Mouse (Mus musculus) intestine, embryonic 15.5 days (tissue): Measurements from ENCODE around the gene Rack1. TPM values are rescaled to one million over a fixed set of nuclear protein-coding genes. Genes with fewer than 3 reads are reported as not detected.
"Not testable (repeated sequence)": the region's sequence is repeated elsewhere in the genome, so short reads cannot be mapped to it uniquely, and the experiment has no call there.

Source experiments
- ATAC-seq: fragments of 200-750 bp; cut with Nextera tagmentation; 2 replicates; pipeline ENCODE4 v1.8.0; 2017; ENCODE audit warnings: moderate TSS enrichment, moderate library complexity
- H3K27ac ChIP-seq: fragments of 300-500 bp; sonication (generic); 2 replicates; pipeline ENCODE4 v1.5.1; 2015; ENCODE audit warnings: mild to moderate bottlenecking, inconsistent platforms
- H3K27me3 ChIP-seq: fragments of 300-500 bp; sonication (generic); replicated peaks from 2 replicates; pipeline ENCODE4 v1.6.1; 2015; ENCODE audit warnings: inconsistent platforms
- H3K36me3 ChIP-seq: fragments of 300-500 bp; sonication (generic); 2 replicates; pipeline ENCODE4 v1.6.1; 2015; ENCODE audit warnings: inconsistent platforms
- H3K4me1 ChIP-seq: fragments of 300-500 bp; sonication (generic); replicated peaks from 2 replicates; pipeline ENCODE4 v1.6.1; 2015; ENCODE audit warnings: inconsistent platforms
- H3K4me2 ChIP-seq: fragments of 300-500 bp; sonication (generic); replicated peaks from 2 replicates; pipeline ENCODE4 v1.6.1; 2015; ENCODE audit warnings: mild to moderate bottlenecking, inconsistent platforms
- H3K4me3 ChIP-seq: fragments of 300-500 bp; sonication (generic); replicated peaks from 2 replicates; pipeline ENCODE4 v1.5.1; 2015; ENCODE audit warnings: inconsistent platforms
- H3K9ac ChIP-seq: fragments of 300-500 bp; sonication (generic); 2 replicates; pipeline ENCODE4 v1.6.1; 2015; ENCODE audit warnings: inconsistent platforms
- H3K9me3 ChIP-seq: fragments of 300-500 bp; sonication (generic); 2 replicates; pipeline ENCODE4 v1.6.1; 2016; ENCODE audit warnings: inconsistent platforms
- WGBS: fragments of 180-500 bp; shearing (Covaris S2); methylation state at CpG from one replicate; pipeline ENCODE4 v1.1.7; 2015; 5-methylcytosine and 5-hydroxymethylcytosine counted together
- polyA plus RNA-seq: library from polyadenylated mRNA; unstranded; fragments of >200 nt; fragmentation: Nextera tagmentation; extraction: Ambion mirVana; gene quantifications from 2 replicates; pipeline ENCODE4 v1.2.1, GENCODE M21; 2015

Rack1 gene
- polyA plus RNA-seq = 815 and 831 TPM in 2 replicates

DNA sequence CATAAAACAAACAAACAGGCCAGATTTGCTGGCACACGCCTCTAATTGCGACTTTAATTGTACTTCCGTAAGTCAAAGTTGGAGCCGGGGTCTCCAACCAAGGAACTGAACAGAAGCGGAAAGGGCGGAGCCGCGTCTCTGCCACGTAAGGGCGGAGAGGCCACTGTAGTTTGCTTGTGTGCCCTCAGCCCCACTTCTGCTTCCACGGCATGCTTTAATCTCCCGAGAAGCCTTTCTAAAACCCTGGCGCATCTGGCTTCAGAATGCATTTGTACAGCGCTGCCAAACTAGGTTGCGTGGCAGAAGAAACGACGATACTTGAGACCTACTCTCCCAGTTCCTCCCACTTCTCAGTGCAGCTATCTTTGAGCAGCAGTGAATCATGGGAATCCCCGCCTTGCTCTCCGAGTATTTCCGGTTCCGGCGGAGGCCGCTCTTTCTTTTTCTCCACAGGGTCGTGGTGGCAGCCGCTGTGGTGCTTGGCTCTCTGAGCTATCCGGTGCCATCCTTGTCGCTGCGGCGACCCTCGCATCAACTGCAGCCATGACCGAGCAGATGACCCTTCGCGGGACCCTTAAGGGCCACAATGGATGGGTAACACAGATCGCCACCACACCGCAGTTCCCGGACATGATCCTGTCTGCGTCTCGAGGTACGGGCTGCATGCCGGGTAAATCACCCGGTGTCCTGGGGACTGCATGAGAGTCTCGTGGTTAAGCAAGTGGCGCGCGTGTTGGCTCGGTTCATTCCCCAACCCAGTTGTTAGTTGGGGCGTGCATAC is at the start of gene Rack1:
TSS of gene Rack1 (plus strand) at position 412 of the 781 bp plus-strand sequence.
- H3K4me3 ChIP-seq = peak within 1 kb of the TSS; percentile 65
- H3K4me1 ChIP-seq = peaks cover 19% of the 10 kb centered on the region
- peak within 1 kb of the TSS; percentile 98 for H3K27ac ChIP-seq
- H3K9ac ChIP-seq = peak within 1 kb of the TSS; percentile 71
- H3K9me3 ChIP-seq = no peaks in the 10 kb centered on the region
- peaks cover 30% of the 10 kb centered on the region for H3K36me3 ChIP-seq
- ATAC-seq = peak; percentile 92
- no peaks in the 10 kb centered on the region for H3K27me3 ChIP-seq
- under 1% methylated on average over 47 of the region's 47 CpGs for WGBS
- peak within 1 kb of the TSS; percentile 77 for H3K4me2 ChIP-seq

GRCm38 (mm10) chr11:48750428-48750827 is 49.7 kb upstream of the Rack1 start:
- 96% methylated on average over 6 of the region's 6 CpGs for WGBS
- Histone ChIP-seq H3K4me3 (no peak overlapping the region), H3K4me2 (no peak overlapping the region), H3K36me3 (no peaks in the 10 kb centered on the region), H3K27ac (no peak overlapping the region), H3K9ac (no peak overlapping the region), H3K27me3 (no peaks in the 10 kb centered on the region), H3K4me1 (no peaks in the 10 kb centered on the region), H3K9me3 (no peaks in the 10 kb centered on the region)
- ATAC-seq = no peak

DNA sequence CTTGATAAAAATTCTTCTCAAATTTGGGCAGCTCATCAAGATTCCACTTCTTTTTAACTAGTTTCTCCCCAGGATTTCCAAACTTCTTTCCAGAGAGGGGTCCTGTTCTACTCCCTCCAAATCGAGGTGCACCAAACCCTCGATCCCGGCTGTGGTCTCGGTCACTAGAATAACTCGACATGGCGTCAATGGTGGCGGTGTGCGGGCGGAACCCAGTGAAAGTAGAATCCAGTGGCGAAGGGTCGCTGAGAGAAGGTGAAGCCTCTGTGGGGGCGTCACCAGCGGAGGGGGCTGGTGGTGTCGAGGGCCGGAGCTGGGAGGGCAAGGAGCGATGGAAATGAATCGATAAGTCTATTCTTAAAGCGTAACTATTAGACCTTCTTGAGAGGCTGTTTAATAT is 46.6 kb upstream of the Rack1 start:
- H3K4me1 ChIP-seq, H3K36me3 ChIP-seq, H3K27me3 ChIP-seq, H3K9me3 ChIP-seq, H3K27ac ChIP-seq, H3K4me2 ChIP-seq, H3K4me3 ChIP-seq, ATAC-seq, H3K9ac ChIP-seq: not testable (repeated sequence)
- WGBS = 92% methylated on average over 18 of the region's 18 CpGs

DNA sequence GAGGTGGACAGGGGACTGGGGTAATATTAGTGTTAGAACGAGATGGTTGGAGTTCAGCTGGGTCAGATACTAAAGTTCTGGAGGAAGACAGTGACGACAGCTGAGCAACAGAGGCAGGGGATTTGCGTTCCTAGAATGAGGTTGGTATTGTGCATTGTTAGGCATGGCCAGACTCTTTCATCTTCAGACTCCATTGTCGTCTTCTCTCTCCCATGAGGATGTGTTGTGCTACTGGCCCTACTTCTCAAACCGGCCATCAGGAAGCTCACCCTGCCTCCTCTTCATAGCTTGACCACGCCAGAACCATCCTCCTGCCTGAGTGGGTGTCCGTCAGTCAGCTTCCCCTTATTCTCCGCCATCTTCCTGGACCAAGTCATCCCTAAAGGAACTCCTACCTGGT is 41.1 kb upstream of the Rack1 start:
- no peak overlapping the region for H3K27ac ChIP-seq
- H3K36me3 ChIP-seq = no peaks in the 10 kb centered on the region
- 82% methylated on average over 8 of the region's 8 CpGs for WGBS
- no peak for ATAC-seq
- no peaks in the 10 kb centered on the region for H3K4me1 ChIP-seq
- no peak overlapping the region for H3K4me2 ChIP-seq
- no peaks in the 10 kb centered on the region for H3K27me3 ChIP-seq
- H3K9me3 ChIP-seq = no peaks in the 10 kb centered on the region
- H3K4me3 ChIP-seq = no peak overlapping the region
- no peak overlapping the region for H3K9ac ChIP-seq

DNA sequence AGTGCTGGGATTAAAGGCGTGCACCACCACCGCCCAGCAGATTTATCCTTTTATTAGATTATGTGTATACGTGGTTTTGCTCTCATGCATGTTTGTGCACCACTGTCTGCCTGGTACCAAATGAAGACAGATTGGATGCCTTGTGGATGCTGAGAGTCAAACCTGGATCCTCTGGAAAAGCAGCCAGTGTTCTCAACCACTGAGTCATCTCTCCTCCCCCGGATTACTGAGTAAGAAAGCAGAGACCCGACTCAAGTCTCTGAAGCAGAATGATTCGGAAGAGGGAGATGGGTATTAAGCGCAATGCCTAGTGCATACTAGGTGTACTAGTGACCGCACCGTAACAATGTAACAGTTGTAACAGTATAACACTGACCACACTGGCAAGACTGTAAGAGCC is 36.0 kb upstream of the Rack1 start:
- H3K36me3 ChIP-seq = no peaks in the 10 kb centered on the region

DNA sequence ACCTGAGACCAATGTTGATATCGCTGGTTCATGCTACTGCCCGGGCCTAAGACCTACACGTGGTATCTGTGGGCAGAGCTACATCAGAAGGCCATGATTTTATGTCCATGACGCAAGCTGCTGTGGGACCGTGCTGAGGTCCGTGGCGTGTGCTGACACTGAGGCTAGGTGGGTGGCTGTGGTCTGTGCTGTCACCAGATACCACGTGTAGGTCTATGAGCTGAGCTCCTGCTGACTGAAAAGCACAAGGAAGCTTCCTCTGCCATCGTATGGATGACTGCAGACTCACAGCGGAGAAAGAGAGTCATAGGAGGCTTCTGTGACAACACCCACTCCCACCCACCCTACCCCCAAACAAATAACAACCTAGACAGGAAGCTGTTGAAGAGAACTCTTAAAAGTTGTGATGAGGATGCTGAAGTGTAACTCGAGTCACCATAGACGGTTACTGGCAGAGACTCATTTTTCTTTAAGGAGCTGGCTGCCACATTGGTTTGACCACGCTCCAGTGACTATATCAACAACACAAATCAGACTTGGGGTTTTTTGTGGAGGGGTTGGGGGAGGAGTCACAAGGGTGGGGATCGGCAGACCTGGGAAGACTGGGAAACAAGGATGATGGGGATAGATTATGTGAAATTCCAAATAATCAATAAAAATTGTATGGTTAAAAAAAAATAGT is 32.8 kb upstream of the Rack1 start:
- Histone ChIP-seq H3K36me3 (no peaks in the 10 kb centered on the region), H3K4me2 (no peak overlapping the region), H3K27ac (no peak overlapping the region), H3K4me1 (no peaks in the 10 kb centered on the region), H3K9ac (no peak overlapping the region), H3K27me3 (no peaks in the 10 kb centered on the region), H3K4me3 (no peak overlapping the region), H3K9me3 (no peaks in the 10 kb centered on the region)
- no peak for ATAC-seq
- 80% methylated on average over 14 of the region's 14 CpGs for WGBS

More for the DNA sequence above, 36.0 kb upstream of the Rack1 start:
- Histone ChIP-seq H3K9ac (no peak overlapping the region), H3K27me3 (no peaks in the 10 kb centered on the region), H3K4me2 (no peak overlapping the region), H3K9me3 (no peaks in the 10 kb centered on the region), H3K27ac (no peak overlapping the region), H3K4me1 (no peaks in the 10 kb centered on the region), H3K4me3 (no peak overlapping the region)
- no peak for ATAC-seq
- 92% methylated on average over 9 of the region's 9 CpGs for whole genome bisulfite sequencing

DNA sequence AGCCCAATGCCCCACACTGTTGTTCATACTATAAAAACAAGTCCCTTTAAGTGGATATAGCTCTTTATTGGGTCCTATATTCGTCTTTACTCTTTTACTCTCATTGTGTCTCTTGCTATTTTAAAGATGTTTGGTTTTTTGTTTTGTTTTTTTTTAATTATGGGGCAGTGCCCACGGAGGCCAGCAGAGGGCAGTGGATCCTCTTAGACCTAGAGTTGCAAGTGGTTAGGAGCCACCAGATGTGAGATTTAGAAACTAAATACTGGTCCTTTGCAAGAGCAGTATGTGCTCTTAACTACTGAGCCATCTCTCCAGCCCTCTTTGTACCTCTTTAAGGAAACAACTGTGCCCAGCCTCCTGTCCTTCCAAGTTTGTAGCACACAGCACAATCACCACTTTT is 28.4 kb upstream of the Rack1 start:
- no peaks in the 10 kb centered on the region for H3K36me3 ChIP-seq
- no peak overlapping the region for H3K9ac ChIP-seq
- H3K27ac ChIP-seq = no peak overlapping the region
- WGBS = 7% methylated on average over 2 of the region's 2 CpGs
- no peaks in the 10 kb centered on the region for H3K27me3 ChIP-seq
- H3K9me3 ChIP-seq = no peaks in the 10 kb centered on the region
- H3K4me2 ChIP-seq = no peak overlapping the region
- H3K4me3 ChIP-seq = no peak overlapping the region
- H3K4me1 ChIP-seq = no peaks in the 10 kb centered on the region
- no peak for ATAC-seq

GRCm38 (mm10) chr11:48774443-48775298 is 25.5 kb upstream of the Rack1 start:
- Histone ChIP-seq H3K36me3 (no peaks in the 10 kb centered on the region), H3K27me3 (no peaks in the 10 kb centered on the region), H3K9me3 (no peaks in the 10 kb centered on the region), H3K9ac (no peak overlapping the region), H3K4me1 (no peaks in the 10 kb centered on the region), H3K4me2 (peak overlapping the region; percentile 36; the same call in 1 of the 2 replicates), H3K27ac (no peak overlapping the region), H3K4me3 (no peak overlapping the region)
- 32% methylated on average over 17 of the region's 17 CpGs for WGBS
- no peak; the same call in 1 of the 2 replicates for ATAC-seq

DNA sequence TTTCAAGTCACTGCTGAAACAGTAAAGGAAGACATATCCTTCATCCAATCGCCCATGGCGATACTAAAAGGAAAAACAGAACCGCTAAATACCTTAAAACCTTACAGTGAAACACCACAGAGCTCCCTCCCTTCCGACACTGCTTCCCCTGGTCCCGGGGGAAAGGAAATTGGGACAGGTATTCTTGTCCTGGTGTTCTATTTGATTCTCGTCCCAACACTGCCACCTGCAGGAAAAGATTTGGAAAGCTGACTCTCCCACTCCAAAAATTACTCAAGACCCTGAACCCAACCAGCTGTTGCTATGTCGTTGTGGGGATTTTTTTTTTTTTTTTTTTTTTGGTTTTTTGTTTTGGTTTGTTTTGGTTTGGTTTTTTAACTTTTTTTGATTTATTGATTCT is 24.6 kb upstream of the Rack1 start:
- no peaks in the 10 kb centered on the region for H3K4me1 ChIP-seq
- H3K4me2 ChIP-seq = no peak overlapping the region
- no peaks in the 10 kb centered on the region for H3K27me3 ChIP-seq
- no peak; the same call in 1 of the 2 replicates for ATAC-seq
- 2% methylated on average over 7 of the region's 7 CpGs for WGBS
- H3K36me3 ChIP-seq = no peaks in the 10 kb centered on the region
- H3K9me3 ChIP-seq = no peaks in the 10 kb centered on the region
- H3K9ac ChIP-seq = no peak overlapping the region
- no peak overlapping the region for H3K27ac ChIP-seq
- no peak overlapping the region for H3K4me3 ChIP-seq

DNA sequence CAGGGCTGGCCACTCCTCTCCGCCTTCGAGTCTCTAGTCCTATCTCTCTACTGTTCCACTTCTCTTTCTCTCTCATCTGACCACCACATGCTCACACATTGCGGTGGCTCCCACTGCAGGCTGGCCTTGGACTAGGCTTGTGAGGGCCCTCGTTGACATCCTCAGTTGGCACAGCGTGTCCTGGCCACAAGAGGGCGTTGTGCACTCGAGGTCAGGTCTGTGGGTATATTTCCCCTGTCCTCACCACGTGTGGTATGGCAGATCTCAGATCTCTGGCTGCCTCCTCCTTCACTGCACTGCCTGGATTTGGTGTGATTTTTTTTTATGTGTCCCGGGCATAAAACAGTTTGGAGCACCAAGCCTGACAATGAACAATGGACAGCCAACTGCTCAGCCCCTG is 23.5 kb upstream of the Rack1 start:
- Histone ChIP-seq H3K4me1 (no peaks in the 10 kb centered on the region), H3K27me3 (no peaks in the 10 kb centered on the region), H3K4me2 (no peak overlapping the region), H3K9me3 (no peaks in the 10 kb centered on the region), H3K4me3 (no peak overlapping the region), H3K36me3 (no peaks in the 10 kb centered on the region), H3K27ac (no peak overlapping the region), H3K9ac (no peak overlapping the region)
- WGBS = 45% methylated on average over 9 of the region's 9 CpGs
- ATAC-seq = peak; percentile 19; the same call in 1 of the 2 replicates

DNA sequence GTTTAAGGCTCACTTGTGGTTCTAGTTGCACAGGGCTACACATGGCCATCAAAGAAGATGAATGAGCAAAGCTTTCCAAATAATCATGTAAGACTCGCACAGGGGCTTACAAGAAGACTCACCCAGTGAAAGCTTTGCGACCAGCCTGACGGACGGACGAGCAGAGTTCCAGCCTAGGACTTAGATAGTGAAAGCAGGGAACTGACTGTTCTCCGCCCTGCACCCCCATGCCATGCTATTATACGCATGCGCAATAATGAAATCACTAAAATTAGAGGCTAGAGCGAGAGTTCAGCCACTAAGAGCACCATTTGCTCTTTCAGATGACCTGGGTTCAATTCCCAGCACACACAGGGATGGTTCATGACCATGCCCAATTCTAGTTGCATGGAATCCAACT is 22.8 kb upstream of the Rack1 start:
- no peaks in the 10 kb centered on the region for H3K4me1 ChIP-seq
- H3K27me3 ChIP-seq = no peaks in the 10 kb centered on the region
- H3K9ac ChIP-seq = no peak overlapping the region
- H3K36me3 ChIP-seq = no peaks in the 10 kb centered on the region
- no peak overlapping the region for H3K4me3 ChIP-seq
- H3K9me3 ChIP-seq = no peaks in the 10 kb centered on the region
- 86% methylated on average over 9 of the region's 9 CpGs for WGBS
- no peak overlapping the region for H3K4me2 ChIP-seq
- no peak overlapping the region for H3K27ac ChIP-seq
- ATAC-seq = no peak

DNA sequence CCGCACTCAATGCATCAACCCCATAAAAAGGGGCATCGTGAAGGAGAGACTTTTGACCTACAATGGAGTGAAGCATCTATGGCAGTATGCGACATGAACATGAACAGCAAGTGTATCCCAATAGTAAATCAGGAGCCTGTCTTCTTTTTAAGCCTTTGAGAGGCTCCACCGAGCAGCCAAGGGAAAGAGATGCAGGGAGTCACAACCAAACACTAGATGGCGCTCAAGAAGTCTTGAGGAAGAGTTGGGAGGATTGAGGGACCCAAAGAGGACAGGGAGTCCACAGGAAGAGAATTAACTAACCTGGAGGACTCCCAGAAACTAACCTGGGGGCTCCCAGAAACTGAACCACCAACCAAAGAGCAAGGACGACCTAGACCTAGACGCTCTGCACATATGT is 20.7 kb upstream of the Rack1 start:
- H3K27me3 ChIP-seq = no peaks in the 10 kb centered on the region
- no peaks in the 10 kb centered on the region for H3K9me3 ChIP-seq
- H3K36me3 ChIP-seq = no peaks in the 10 kb centered on the region
- no peak overlapping the region for H3K4me2 ChIP-seq
- H3K9ac ChIP-seq = no peak overlapping the region
- no peak overlapping the region for H3K4me3 ChIP-seq
- H3K4me1 ChIP-seq = no peaks in the 10 kb centered on the region
- no peak for ATAC-seq
- WGBS = 45% methylated on average over 7 of the region's 7 CpGs
- no peak overlapping the region for H3K27ac ChIP-seq
